Mouse (Mus musculus) lung, adult 18-20 months (tissue): Measurements from ENCODE around the gene Vmn2r81.
"Not testable (repeated sequence)": the region's sequence is repeated elsewhere in the genome, so short reads cannot be mapped to it uniquely, and the experiment has no call there.

Source experiments
- DNase-seq, 2 experiments: peaks; one replicate each; pipeline ENCODE4 v3.0.0; 2022; ENCODE audit warnings: mixed read lengths in 2 of 2

The Vmn2r81 gene

GRCm38 (mm10) chr10:79247392-79247791 is at the start of gene Vmn2r81:
Gene Vmn2r81 (plus strand): TSS chr10:79247692.
- not testable (repeated sequence) for DNase-seq

- DNase-seq = not testable (repeated sequence)
Observed at GRCm38 (mm10) chr10:79199973-79200372, 47.5 kb upstream of the Vmn2r81 start.

GRCm38 (mm10) chr10:79220432-79220831 is 27.1 kb upstream of the Vmn2r81 start:
- no peak for DNase-seq

- DNase-seq = no peak
Observed at GRCm38 (mm10) chr10:79221606-79222005, 25.9 kb upstream of the Vmn2r81 start.

- no peak for DNase-seq
Observed at GRCm38 (mm10) chr10:79222214-79222613, 25.3 kb upstream of the Vmn2r81 start.

GRCm38 (mm10) chr10:79322033-79322736 is 74.7 kb downstream of the Vmn2r81 start:
- not testable (repeated sequence) for DNase-seq

GRCm38 (mm10) chr10:79322737-79323086 is 75.2 kb downstream of the Vmn2r81 start:
- DNase-seq = no peak
